Mouse (Mus musculus) adrenal gland, adult 8-10 months (tissue): ENCODE results near the gene Ptch2. TPM values are rescaled to one million over a fixed set of nuclear protein-coding genes. Genes with fewer than 3 reads are reported as not detected.

ENCODE experiments used
- DNase-seq: peaks from one replicate; pipeline ENCODE4 v3.0.0; 2022
- microRNA-seq, 2 experiments: library from miRNA; unstranded; fragments of <30 nt; microRNA quantifications; one replicate each; pipeline ENCODE4 v1.2.0; 2022
- total RNA-seq, 4 experiments: library from RNA; stranded (reverse); gene quantifications; 2 replicates each; pipeline ENCODE4 v1.2.4; 2022

The Ptch2 gene
- total RNA-seq, 4 experiments from 2014 or later, result 3.8 to 9.0 (median 8.3) TPM

GRCm38 (mm10) chr4:117155020-117155791 lies 59.3 kb downstream of the Ptch2 start:
- DNase-seq, result no peak

- peak; percentile 85 for DNase-seq
Observed at GRCm38 (mm10) chr4:117155792-117156355, 60.0 kb downstream of the Ptch2 start, which contains the start of gene Rps8. Gene Rps8, minus strand, starts transcription at chr4:117156243.

- no peak for DNase-seq
Observed at GRCm38 (mm10) chr4:117156372-117156771, 60.5 kb downstream of the Ptch2 start.

GRCm38 (mm10) chr4:117159666-117160065 lies 63.8 kb downstream of the Ptch2 start:
- DNase-seq, result no peak

DNA sequence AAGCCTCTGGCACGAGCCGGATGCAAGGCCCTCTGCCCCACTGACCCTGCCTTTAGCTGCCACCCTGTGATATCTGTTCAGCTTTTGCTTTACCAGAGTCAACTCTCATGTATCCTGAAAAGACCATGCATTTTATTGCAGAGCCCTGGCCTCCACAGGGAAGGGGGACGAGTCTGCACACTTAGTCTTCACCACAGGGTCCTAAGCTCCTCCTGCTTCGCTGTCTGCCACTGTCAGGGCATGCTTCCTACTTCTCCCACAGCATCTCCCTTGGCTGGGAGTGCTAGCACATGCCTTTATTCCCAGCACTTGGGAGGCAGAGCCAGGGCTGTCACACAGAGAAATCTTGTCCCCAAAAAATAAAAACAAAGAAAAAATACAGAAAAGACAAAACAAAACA lies 65.3 kb downstream of the Ptch2 start:
- no peak for DNase-seq

Small RNAs within 50 kb of the gene (microRNA-seq; reads per million reads assigned to microRNA genes)
- 0 reads per million in 2 experiments for gene Gm22398

Other genes with a start within 250 kb of the Ptch2 start
- 1 to 10 TPM; 4.9 to 7.2 (median 5.6) TPM for gene Zswim5, start 218.7 kb upstream of the Ptch2 start, total RNA-seq
- 100 to 1,000 TPM; 123 to 137 (median 128) TPM for gene Urod, start 101.7 kb upstream of the Ptch2 start, total RNA-seq
- 10 to 100 TPM; 29.5 to 41.4 (median 34.6) TPM for gene Hectd3, start 100.8 kb upstream of the Ptch2 start, total RNA-seq
- gene Eif2b3, start 76.7 kb upstream of the Ptch2 start, total RNA-seq, result 10 to 100 TPM; 32.2 to 40.2 (median 33.8) TPM
- gene Btbd19, start 29.6 kb downstream of the Ptch2 start, total RNA-seq, result 10 to 100 TPM in 1 of 4 experiments, 1 to 10 TPM in 3; 6.6 to 11.4 (median 9.1) TPM
- gene Tctex1d4, start 30.7 kb downstream of the Ptch2 start, total RNA-seq, result not detected
- 10 to 100 TPM in 1 of 4 experiments, 1 to 10 TPM in 3; 4.5 to 18.0 (median 5.8) TPM for gene Plk3, start 37.9 kb downstream of the Ptch2 start, total RNA-seq
- gene Rps8, start 60.2 kb downstream of the Ptch2 start, total RNA-seq, result 1,000 to 10,000 TPM in 2 of 4 experiments, 100 to 1,000 TPM in 2; 974 to 1,059 (median 1,012) TPM
- gene Kif2c, start 86.6 kb downstream of the Ptch2 start, total RNA-seq, result 1 to 10 TPM in 1 of 4 experiments, under 1 TPM in 3; 0.87 to 1.1 (median 0.93) TPM
- 100 to 1,000 TPM in 1 of 4 experiments, 10 to 100 TPM in 3; 52.4 to 103 (median 74.9) TPM for gene Tmem53, start 155.9 kb downstream of the Ptch2 start, total RNA-seq
- 1 to 10 TPM; 2.6 to 3.7 (median 3.0) TPM for gene Armh1, start 156.1 kb downstream of the Ptch2 start, total RNA-seq